Mouse (Mus musculus) yolk sac, embryonic 10.5 days (tissue): Measurements from ENCODE around the gene H2-Eb2.
"Not testable (repeated sequence)": the region's sequence is repeated elsewhere in the genome, so short reads cannot be mapped to it uniquely, and the experiment has no call there.

Experiments used
- DNase-seq: peaks from one replicate; pipeline ENCODE4 v3.0.0-alpha.2; 2017; ENCODE audit warnings: low spot score

The H2-Eb2 gene

GRCm38 (mm10) chr17:34306407-34306806 lies 19.1 kb upstream of the H2-Eb2 start:
- DNase-seq, result no peak

DNA sequence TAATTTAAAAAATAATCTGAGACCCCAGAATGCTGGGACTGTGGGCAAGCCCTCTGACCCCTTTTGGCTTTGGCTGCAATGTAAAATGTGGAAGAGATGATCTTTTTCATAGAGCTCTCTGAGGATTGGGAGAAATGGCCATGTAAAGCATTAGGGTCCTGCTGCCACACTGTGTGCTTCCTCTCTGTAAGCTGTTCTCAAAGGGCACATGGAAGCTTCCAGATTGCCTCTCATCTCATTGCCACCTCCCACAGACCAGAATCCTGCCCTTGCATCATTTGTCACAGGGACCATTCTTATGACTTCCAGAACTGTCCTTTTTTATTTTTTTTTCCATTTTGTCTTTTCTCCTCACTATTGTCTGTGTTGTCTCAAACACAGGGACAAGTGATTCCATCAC lies 18.2 kb upstream of the H2-Eb2 start:
- no peak for DNase-seq

- no peak for DNase-seq
Measured at GRCm38 (mm10) chr17:34308161-34308560, 17.3 kb upstream of the H2-Eb2 start.

DNA sequence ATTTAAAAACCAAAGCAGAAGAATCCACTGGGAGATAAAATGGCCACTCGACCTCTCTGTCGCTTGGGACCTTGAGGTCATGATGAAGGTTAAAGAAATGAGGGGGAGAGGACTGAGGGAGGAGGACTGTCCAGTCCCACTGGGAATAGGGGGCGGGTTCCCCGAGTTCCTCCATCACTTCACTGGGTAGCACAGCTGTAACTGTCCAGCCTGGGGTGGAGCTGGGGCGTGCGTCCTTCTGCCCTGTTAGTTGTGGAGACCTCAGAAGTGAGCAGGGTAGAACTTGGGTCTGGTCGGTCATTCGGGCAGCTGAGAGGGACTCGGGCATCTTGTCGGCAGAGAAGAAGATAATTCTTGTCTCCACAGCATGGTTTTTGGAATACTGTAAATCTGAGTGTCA lies 16.2 kb upstream of the H2-Eb2 start:
- DNase-seq, result no peak

DNA sequence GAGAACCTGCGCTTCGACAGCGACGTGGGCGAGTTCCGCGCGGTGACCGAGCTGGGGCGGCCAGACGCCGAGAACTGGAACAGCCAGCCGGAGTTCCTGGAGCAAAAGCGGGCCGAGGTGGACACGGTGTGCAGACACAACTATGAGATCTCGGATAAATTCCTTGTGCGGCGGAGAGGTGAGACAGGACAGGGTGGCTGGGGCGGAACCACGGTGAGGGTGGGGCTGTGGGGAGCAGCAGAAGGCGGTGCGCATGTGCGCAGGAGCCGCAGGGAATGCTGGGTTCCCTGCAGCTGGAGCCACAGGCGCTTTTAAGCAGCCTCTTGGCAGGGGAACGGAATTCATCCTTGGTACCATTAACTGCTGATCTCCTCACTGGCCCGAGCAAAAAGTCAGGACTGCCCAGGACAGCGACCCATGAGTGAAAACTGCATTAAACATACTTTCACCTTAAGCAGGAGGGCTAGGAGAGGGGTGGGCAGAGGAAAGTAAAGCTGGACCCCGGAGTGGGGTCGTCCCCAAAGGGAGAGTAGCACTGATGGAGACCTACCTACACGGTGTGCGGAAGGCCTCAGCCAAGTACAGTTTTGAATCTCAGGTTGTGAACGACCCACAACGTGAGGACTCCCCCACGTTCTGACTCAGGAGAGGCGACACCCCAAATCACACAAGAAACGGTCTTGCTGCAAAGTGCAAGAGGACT lies 15.6 kb upstream of the H2-Eb2 start:
- DNase-seq, result peak; percentile 49

GRCm38 (mm10) chr17:34310526-34310925 lies 14.9 kb upstream of the H2-Eb2 start:
- not testable (repeated sequence) for DNase-seq

DNA sequence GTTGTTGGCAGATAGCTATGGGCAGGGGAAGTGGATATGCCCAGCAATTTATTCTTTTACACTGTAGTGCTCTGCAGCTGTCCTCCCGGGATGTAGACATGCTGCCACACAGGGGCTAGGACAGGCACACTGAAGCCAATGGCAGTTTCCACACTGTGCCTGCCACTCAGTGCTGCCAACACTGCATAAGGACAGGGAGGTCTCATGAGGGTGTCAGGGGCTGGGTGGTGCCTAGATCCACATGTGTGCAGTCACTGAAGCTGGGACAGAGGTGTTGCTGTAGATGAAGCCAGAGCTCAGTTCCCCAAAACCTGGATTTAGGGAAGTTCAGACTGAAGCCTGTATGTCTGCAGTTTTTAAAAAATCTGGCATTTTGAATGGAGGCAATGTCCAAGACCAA lies 13.3 kb upstream of the H2-Eb2 start:
- DNase-seq, result no peak

GRCm38 (mm10) chr17:34313393-34313792 lies 12.1 kb upstream of the H2-Eb2 start:
- peak; percentile 32 for DNase-seq

GRCm38 (mm10) chr17:34314286-34314685 lies 11.2 kb upstream of the H2-Eb2 start:
- no peak for DNase-seq

DNA sequence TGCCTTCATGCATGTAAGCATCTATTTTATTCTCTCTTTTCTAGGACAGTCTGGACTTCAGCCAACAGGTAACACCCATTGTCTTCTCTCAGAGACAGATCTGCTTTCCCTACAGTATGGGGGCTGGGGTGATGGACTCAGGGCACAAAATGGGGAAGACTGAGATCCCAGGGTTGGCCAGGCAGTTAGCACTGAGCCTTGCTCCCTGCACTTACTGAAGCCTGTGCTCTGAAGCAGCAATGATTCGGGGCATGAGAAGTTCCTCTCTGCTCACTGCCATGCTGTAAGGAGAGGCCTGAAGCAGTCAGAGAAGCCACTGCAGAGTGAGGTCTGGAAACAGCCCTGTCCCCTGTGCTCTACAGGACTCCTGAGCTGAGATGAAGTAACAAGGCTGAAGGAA lies 10.0 kb upstream of the H2-Eb2 start:
- no peak for DNase-seq

DNA sequence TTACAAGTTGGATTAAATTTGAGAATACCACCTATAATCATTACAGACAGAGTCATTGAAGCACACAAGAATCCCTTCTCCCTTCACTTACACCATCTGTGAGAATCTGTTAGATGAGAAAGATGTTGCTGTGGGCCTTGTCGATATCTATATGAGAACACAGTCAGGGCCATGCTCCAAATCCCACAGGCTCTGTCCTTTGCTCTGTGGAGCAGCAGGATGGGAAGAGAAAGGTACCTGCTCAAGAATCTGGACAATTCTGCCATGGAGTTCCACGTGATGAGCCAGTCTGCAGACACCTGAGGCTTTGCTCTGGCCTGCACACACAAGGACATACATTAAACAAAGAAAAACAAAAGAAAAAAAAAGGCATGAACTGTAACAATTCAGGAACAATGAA lies 8.8 kb upstream of the H2-Eb2 start:
- DNase-seq, result no peak

- no peak for DNase-seq
Measured at GRCm38 (mm10) chr17:34317275-34317674, 8.2 kb upstream of the H2-Eb2 start.

DNA sequence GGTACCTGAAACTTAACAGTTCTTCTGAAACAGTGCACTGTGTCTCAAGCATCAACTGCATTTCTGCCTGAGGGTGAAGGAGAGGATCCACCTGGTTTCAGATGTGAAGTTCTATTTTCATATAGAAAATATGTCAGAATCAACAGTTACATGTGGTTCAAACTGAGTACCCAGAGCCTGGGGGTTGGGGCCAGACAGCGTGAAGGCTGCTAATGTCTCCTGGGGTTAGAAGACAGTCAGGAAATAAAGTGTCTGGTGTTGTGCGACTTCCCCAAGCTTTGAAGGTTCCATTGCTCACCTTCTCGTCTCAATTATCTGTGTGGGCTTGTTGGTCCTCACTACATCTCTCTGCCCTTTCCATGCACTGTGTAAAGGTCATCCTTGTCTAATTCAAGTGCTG lies 908 bp downstream of the H2-Eb2 start:
- no peak for DNase-seq

DNA sequence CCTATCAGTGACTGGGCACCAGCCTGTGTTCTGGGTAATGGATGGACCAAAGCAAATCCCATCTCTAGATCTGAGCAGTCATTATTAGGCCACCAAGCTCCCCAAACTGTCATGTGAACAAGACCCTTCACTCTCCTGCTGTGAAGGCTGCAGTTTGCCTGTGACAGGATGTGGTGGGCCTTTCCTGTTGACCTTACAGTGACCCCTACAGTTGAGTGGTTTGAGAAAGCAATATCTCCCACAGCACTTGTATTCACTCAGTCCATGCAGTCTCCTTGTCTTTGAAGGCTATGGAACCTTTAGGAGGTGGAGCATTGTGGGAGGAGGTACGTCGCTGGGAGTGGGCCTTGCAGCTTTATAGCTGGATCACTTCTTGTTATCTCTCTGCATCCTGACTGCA lies 4.3 kb downstream of the H2-Eb2 start:
- no peak for DNase-seq

GRCm38 (mm10) chr17:34331200-34331599 lies 5.7 kb downstream of the H2-Eb2 start:
- no peak for DNase-seq

- no peak for DNase-seq
Measured at GRCm38 (mm10) chr17:34340619-34341402, 15.3 kb downstream of the H2-Eb2 start.

GRCm38 (mm10) chr17:34344882-34345281 lies 19.4 kb downstream of the H2-Eb2 start:
- DNase-seq, result no peak

DNA sequence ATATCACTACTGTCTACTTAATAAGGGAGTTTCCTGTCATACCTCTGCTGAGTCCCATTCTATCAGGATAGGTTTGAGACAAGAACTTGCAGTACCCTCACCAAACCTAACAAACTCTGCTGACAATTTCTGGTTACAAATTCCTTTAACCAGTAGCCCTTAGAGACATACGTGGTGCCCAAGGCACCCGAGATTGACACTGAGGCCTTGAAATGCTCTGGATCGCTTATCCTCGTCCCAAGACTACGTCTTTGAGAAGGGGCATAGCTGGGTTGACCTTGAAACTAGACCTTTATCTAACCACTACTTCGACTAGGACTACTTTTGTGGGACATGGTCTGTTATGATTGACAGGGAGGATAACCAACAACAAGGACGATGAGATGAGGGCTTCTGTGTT lies 20.0 kb downstream of the H2-Eb2 start:
- DNase-seq, result no peak

DNA sequence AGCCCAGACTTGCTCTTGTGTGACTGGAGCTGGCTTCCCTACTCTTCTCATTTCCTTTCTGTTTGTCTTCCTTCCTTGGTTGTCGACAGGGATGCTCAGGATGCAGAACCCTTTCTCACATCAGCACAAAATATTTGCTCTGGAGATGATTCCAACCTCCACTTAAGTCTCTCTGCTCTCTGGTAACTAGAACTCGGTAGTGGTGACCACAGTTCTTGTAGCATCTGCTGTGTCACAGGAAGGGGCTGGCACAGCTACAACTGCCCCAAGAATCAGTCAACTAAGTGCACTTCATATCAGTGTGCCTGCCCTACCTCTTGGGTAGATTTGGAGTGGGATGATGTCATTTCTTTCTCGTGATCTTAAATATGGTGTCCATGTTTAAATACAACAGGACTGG lies 20.6 kb downstream of the H2-Eb2 start:
- no peak for DNase-seq

GRCm38 (mm10) chr17:34347606-34348308 lies 22.3 kb downstream of the H2-Eb2 start:
- no peak for DNase-seq

GRCm38 (mm10) chr17:34349429-34349828 lies 24.0 kb downstream of the H2-Eb2 start:
- peak; percentile 15 for DNase-seq

DNA sequence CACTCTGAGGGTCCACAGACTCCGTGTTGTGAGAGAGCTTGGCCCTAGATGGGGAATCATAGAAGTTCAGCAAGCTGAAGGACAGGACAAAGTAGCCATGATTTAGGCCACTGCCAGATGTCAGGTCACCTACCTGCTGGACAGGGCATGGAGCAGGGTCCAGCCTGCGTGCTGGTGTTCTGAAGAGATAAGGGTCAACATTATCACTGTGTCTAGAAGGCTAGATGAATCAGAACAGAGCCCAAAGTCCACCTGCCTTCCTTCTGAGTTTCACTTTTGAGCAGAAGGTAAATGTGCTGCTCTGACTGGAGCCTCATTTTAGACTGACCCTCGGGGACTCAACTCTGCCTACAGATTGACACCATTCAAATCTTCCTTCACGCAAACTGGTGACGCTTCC lies 29.1 kb downstream of the H2-Eb2 start, which contains the start of gene Btnl2:
Btnl2 (plus strand) TSS at position 284 of the 400 bp plus-strand sequence.
- DNase-seq, result no peak

DNA sequence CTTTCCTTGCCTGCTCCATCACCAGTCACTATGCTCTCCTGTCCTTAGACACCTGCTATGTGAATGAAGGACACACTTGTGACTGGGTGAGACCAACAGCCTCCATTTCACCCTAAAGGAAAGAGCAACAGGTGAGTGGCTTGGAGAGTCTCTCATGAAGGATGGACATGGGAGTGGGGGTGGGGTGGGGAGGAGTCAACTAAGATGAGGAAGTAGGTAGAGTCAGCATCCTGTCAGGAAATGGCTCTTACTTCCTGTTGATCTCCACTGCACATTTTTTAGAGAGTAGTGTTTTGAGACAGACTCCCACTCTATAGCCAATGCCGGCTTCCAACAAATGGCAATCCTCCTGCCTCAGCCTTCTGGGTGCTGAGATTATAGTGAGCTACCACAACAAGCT lies 29.5 kb downstream of the H2-Eb2 start:
- no peak for DNase-seq
